Mouse (Mus musculus) kidney, embryonic 14.5 days (tissue): ENCODE results near the gene Dip2c. TPM values are rescaled to one million over a fixed set of nuclear protein-coding genes. Genes with fewer than 3 reads are reported as not detected.

Experiments
- ATAC-seq: fragments of 200-750 bp; cut with Nextera tagmentation; 2 replicates; pipeline ENCODE4 v1.8.0; 2017; ENCODE audit warnings: moderate number of reproducible peaks, mild to moderate bottlenecking, moderate TSS enrichment, moderate library complexity; ENCODE audit not compliant: low FRiP score, low TSS enrichment
- H3K27ac ChIP-seq: fragments of 300-500 bp; sonication (generic); 2 replicates; pipeline ENCODE4 v1.5.1; 2014; ENCODE audit warnings: low read depth, mild to moderate bottlenecking, low read length, moderate library complexity, mixed read lengths
- H3K27me3 ChIP-seq: fragments of 300-500 bp; sonication (generic); 2 replicates; pipeline ENCODE4 v1.6.1; 2014; ENCODE audit warnings: mild to moderate bottlenecking, low read length; ENCODE audit not compliant: control insufficient read depth, insufficient read depth
- H3K36me3 ChIP-seq: fragments of 300-500 bp; sonication (generic); 2 replicates; pipeline ENCODE4 v1.6.1; 2014; ENCODE audit warnings: low read length, mixed read lengths; ENCODE audit not compliant: control insufficient read depth, insufficient read depth
- H3K4me1 ChIP-seq: fragments of 300-500 bp; sonication (generic); 2 replicates; pipeline ENCODE4 v1.6.1; 2014; ENCODE audit warnings: low read length, mixed read lengths; ENCODE audit not compliant: control insufficient read depth, insufficient read depth
- H3K4me2 ChIP-seq: fragments of 300-500 bp; sonication (generic); replicated peaks from 2 replicates; pipeline ENCODE4 v1.6.1; 2014; ENCODE audit warnings: low read depth, mild to moderate bottlenecking, low read length
- H3K4me3 ChIP-seq: fragments of 300-500 bp; sonication (generic); 2 replicates; pipeline ENCODE4 v1.5.1; 2014; ENCODE audit warnings: mild to moderate bottlenecking, low read length
- H3K9ac ChIP-seq: fragments of 300-500 bp; sonication (generic); 2 replicates; pipeline ENCODE4 v1.6.1; 2014; ENCODE audit warnings: low read depth, mild to moderate bottlenecking, low read length, moderate library complexity
- H3K9me3 ChIP-seq: fragments of 300-500 bp; sonication (generic); 2 replicates; pipeline ENCODE4 v1.6.1; 2016; ENCODE audit warnings: low read length; ENCODE audit not compliant: control insufficient read depth
- WGBS: fragments of 180-500 bp; shearing (Covaris S2); extraction: QIAGEN DNeasy Blood & Tissue Kit; methylation state at CpG from one replicate; pipeline ENCODE4 v1.1.7; 2014; 5-methylcytosine and 5-hydroxymethylcytosine counted together
- polyA plus RNA-seq: library from polyadenylated mRNA; unstranded; fragments of >200 nt; fragmentation: Nextera tagmentation; extraction: Ambion mirVana; gene quantifications from 2 replicates; pipeline ENCODE4 v1.2.1, GENCODE M21; 2014

Gene Dip2c
- polyA plus RNA-seq, 1 experiment from 2014 or later, result 7.3 TPM

GRCm38 (mm10) chr13:9712409-9712808 lies 436.1 kb downstream of the Dip2c start:
- Histone ChIP-seq H3K9me3 (no peaks in the 10 kb centered on the region), H3K36me3 (peaks cover 24% of the 10 kb centered on the region), H3K4me3 (no peak overlapping the region), H3K4me1 (no peaks in the 10 kb centered on the region), H3K27ac (no peak overlapping the region), H3K9ac (no peak overlapping the region), H3K27me3 (no peaks in the 10 kb centered on the region), H3K4me2 (no peak overlapping the region)
- WGBS, result 97% methylated on average over 1 of the region's 1 CpGs
- no peak for ATAC-seq

GRCm38 (mm10) chr13:9712971-9713370 lies 436.6 kb downstream of the Dip2c start:
- Histone ChIP-seq H3K4me1 (no peaks in the 10 kb centered on the region), H3K27ac (no peak overlapping the region), H3K4me2 (no peak overlapping the region), H3K9me3 (no peaks in the 10 kb centered on the region), H3K4me3 (no peak overlapping the region), H3K9ac (no peak overlapping the region), H3K36me3 (peaks cover 21% of the 10 kb centered on the region), H3K27me3 (no peaks in the 10 kb centered on the region)
- WGBS, result 89% methylated on average over 3 of the region's 3 CpGs
- ATAC-seq, result no peak

- Histone ChIP-seq H3K4me2 (no peak overlapping the region), H3K9ac (no peak overlapping the region), H3K36me3 (peaks cover 20% of the 10 kb centered on the region), H3K9me3 (no peaks in the 10 kb centered on the region), H3K4me1 (no peaks in the 10 kb centered on the region), H3K4me3 (no peak overlapping the region), H3K27me3 (no peaks in the 10 kb centered on the region), H3K27ac (no peak overlapping the region)
- WGBS, result 88% methylated on average over 6 of the region's 6 CpGs
- no peak for ATAC-seq
Observed at GRCm38 (mm10) chr13:9713462-9714134, 437.3 kb downstream of the Dip2c start.

GRCm38 (mm10) chr13:9715224-9715623 lies 438.9 kb downstream of the Dip2c start:
- H3K27me3 ChIP-seq, result no peaks in the 10 kb centered on the region
- no peak overlapping the region for H3K27ac ChIP-seq
- no peak overlapping the region for H3K4me3 ChIP-seq
- H3K36me3 ChIP-seq, result peaks cover 22% of the 10 kb centered on the region; the same call in 1 of the 2 replicates
- H3K9ac ChIP-seq, result no peak overlapping the region
- no peak overlapping the region for H3K4me2 ChIP-seq
- WGBS, result 89% methylated on average over 1 of the region's 1 CpGs
- H3K4me1 ChIP-seq, result no peaks in the 10 kb centered on the region
- no peak for ATAC-seq
- no peaks in the 10 kb centered on the region for H3K9me3 ChIP-seq

Other genes starting within 250 kb of the Dip2c start
- gene Larp4b, start 182.6 kb upstream of the Dip2c start, polyA plus RNA-seq, result 35.0 and 46.9 TPM in 2 replicates